Mouse (Mus musculus) small intestine, adult 2 months (tissue): ENCODE data around the gene Leo1. TPM values are rescaled to one million over a fixed set of nuclear protein-coding genes. Genes with fewer than 3 reads are reported as not detected.

Source experiments
- H3K27ac ChIP-seq: fragments of 200-500 bp; 2 replicates; pipeline ENCODE4 v1.5.1; 2012; ENCODE audit warnings: low read depth, low read length, control low read depth, inconsistent platforms; ENCODE audit not compliant: insufficient read depth
- H3K27me3 ChIP-seq: fragments of 200-500 bp; 2 replicates; pipeline ENCODE4 v1.6.1; 2012; ENCODE audit warnings: mild to moderate bottlenecking, moderate library complexity, low read length, inconsistent platforms; ENCODE audit not compliant: control insufficient read depth, insufficient read depth
- H3K36me3 ChIP-seq: fragments of 200-500 bp; 2 replicates; pipeline ENCODE4 v1.6.1; 2012; ENCODE audit warnings: mild to moderate bottlenecking, low read length, control low read depth, inconsistent platforms; ENCODE audit not compliant: control insufficient read depth, insufficient read depth
- H3K4me1 ChIP-seq: fragments of 200-500 bp; 2 replicates; pipeline ENCODE4 v1.6.1; 2012; ENCODE audit warnings: low read length, inconsistent platforms, mixed read lengths; ENCODE audit not compliant: control insufficient read depth, insufficient read depth, insufficient read length
- H3K4me3 ChIP-seq: fragments of 200-500 bp; 2 replicates; pipeline ENCODE4 v1.5.1; 2012; ENCODE audit warnings: low read depth, mild to moderate bottlenecking, control low read depth, inconsistent platforms, low read length, moderate library complexity
- CTCF ChIP-seq: fragments of 200-500 bp; IDR thresholded peaks from 2 replicates; pipeline ENCODE4 v1.5.1; 2012; ENCODE audit warnings: low read depth, mild to moderate bottlenecking, control low read depth, inconsistent platforms, low read length, moderate library complexity, mixed read lengths; ENCODE audit not compliant: insufficient replicate concordance, insufficient read length; ENCODE audit errors: extremely low read depth
- POLR2A ChIP-seq: fragments of 200-500 bp; IDR thresholded peaks from 2 replicates; pipeline ENCODE4 v1.6.1; 2012; ENCODE audit warnings: low read depth, mild to moderate bottlenecking, control low read depth, inconsistent platforms, low read length, moderate library complexity
- WGBS: fragments of 180-500 bp; shearing (Covaris S2); methylation state at CpG from one replicate; pipeline ENCODE4 v1.1.7; 2018; 5-methylcytosine and 5-hydroxymethylcytosine counted together
- polyA plus RNA-seq: library from polyadenylated mRNA; depleted of rRNA; stranded (reverse); fragments of >200 nt; gene quantifications from 2 replicates; pipeline ENCODE4 v1.2.3, GENCODE M21; 2012

Gene Leo1
- polyA plus RNA-seq, 1 experiment, result 2.8 TPM

GRCm38 (mm10) chr9:75425796-75426391 is 15.4 kb upstream of the Leo1 start:
- Histone ChIP-seq H3K27me3 (no peaks in the 10 kb centered on the region), H3K4me1 (peaks cover 3% of the 10 kb centered on the region; the same call in 1 of the 2 replicates), H3K27ac (no peak overlapping the region), H3K4me3 (no peak overlapping the region), H3K36me3 (no peaks in the 10 kb centered on the region)
- 77% methylated on average over 7 of the region's 7 CpGs for WGBS
- TF ChIP-seq POLR2A (no peak), CTCF (no peak)

GRCm38 (mm10) chr9:75427366-75428273 is 13.7 kb upstream of the Leo1 start:
- H3K36me3 ChIP-seq, result no peaks in the 10 kb centered on the region
- H3K4me3 ChIP-seq, result no peak overlapping the region
- H3K4me1 ChIP-seq, result peaks cover 3% of the 10 kb centered on the region; the same call in 1 of the 2 replicates
- no peak overlapping the region for H3K27ac ChIP-seq
- 79% methylated on average over 9 of the region's 9 CpGs for WGBS
- no peaks in the 10 kb centered on the region for H3K27me3 ChIP-seq
- no peak for TF ChIP-seq POLR2A
- TF ChIP-seq CTCF, result no peak

GRCm38 (mm10) chr9:75428274-75428600 is 13.1 kb upstream of the Leo1 start:
- Histone ChIP-seq H3K27me3 (no peaks in the 10 kb centered on the region), H3K4me1 (peaks cover 3% of the 10 kb centered on the region; the same call in 1 of the 2 replicates), H3K27ac (no peak overlapping the region), H3K36me3 (no peaks in the 10 kb centered on the region), H3K4me3 (no peak overlapping the region)
- no peak for TF ChIP-seq CTCF
- TF ChIP-seq POLR2A, result no peak
- 68% methylated on average over 2 of the region's 2 CpGs for WGBS

- no peak overlapping the region for H3K27ac ChIP-seq
- no peak for TF ChIP-seq POLR2A
- TF ChIP-seq CTCF, result no peak
- 79% methylated on average over 2 of the region's 2 CpGs for WGBS
- no peaks in the 10 kb centered on the region for H3K36me3 ChIP-seq
- H3K27me3 ChIP-seq, result no peaks in the 10 kb centered on the region
- H3K4me3 ChIP-seq, result no peak overlapping the region
- peaks cover 2% of the 10 kb centered on the region; the same call in 1 of the 2 replicates for H3K4me1 ChIP-seq
Observed at GRCm38 (mm10) chr9:75429040-75429439, 12.3 kb upstream of the Leo1 start.

- Histone ChIP-seq H3K27me3 (no peaks in the 10 kb centered on the region), H3K4me1 (peaks cover 3% of the 10 kb centered on the region; the same call in 1 of the 2 replicates), H3K4me3 (no peak overlapping the region), H3K27ac (no peak overlapping the region), H3K36me3 (no peaks in the 10 kb centered on the region)
- WGBS, result 95% methylated on average over 1 of the region's 1 CpGs
- TF ChIP-seq CTCF (no peak), POLR2A (no peak)
Observed at GRCm38 (mm10) chr9:75429657-75430056, 11.7 kb upstream of the Leo1 start.

- TF ChIP-seq POLR2A (no peak), CTCF (no peak)
Observed at GRCm38 (mm10) chr9:75430822-75431621, 10.3 kb upstream of the Leo1 start.

GRCm38 (mm10) chr9:75432694-75433093 is 8.6 kb upstream of the Leo1 start:
- no peaks in the 10 kb centered on the region for H3K27me3 ChIP-seq
- 85% methylated on average over 3 of the region's 3 CpGs for WGBS
- TF ChIP-seq POLR2A (no peak), CTCF (no peak)
- peaks cover 12% of the 10 kb centered on the region; the same call in 1 of the 2 replicates for H3K4me1 ChIP-seq
- H3K36me3 ChIP-seq, result no peaks in the 10 kb centered on the region
- H3K4me3 ChIP-seq, result no peak overlapping the region
- no peak overlapping the region for H3K27ac ChIP-seq

More at GRCm38 (mm10) chr9:75430822-75431621, 10.3 kb upstream of the Leo1 start:
- Histone ChIP-seq H3K27ac (no peak overlapping the region), H3K36me3 (no peaks in the 10 kb centered on the region), H3K4me1 (peaks cover 12% of the 10 kb centered on the region; the same call in 1 of the 2 replicates), H3K4me3 (no peak overlapping the region), H3K27me3 (no peaks in the 10 kb centered on the region)
- 71% methylated on average over 16 of the region's 16 CpGs for WGBS
